Mouse (Mus musculus): ENCODE measurements around the gene Fam213a.

Gene Fam213a

DNA sequence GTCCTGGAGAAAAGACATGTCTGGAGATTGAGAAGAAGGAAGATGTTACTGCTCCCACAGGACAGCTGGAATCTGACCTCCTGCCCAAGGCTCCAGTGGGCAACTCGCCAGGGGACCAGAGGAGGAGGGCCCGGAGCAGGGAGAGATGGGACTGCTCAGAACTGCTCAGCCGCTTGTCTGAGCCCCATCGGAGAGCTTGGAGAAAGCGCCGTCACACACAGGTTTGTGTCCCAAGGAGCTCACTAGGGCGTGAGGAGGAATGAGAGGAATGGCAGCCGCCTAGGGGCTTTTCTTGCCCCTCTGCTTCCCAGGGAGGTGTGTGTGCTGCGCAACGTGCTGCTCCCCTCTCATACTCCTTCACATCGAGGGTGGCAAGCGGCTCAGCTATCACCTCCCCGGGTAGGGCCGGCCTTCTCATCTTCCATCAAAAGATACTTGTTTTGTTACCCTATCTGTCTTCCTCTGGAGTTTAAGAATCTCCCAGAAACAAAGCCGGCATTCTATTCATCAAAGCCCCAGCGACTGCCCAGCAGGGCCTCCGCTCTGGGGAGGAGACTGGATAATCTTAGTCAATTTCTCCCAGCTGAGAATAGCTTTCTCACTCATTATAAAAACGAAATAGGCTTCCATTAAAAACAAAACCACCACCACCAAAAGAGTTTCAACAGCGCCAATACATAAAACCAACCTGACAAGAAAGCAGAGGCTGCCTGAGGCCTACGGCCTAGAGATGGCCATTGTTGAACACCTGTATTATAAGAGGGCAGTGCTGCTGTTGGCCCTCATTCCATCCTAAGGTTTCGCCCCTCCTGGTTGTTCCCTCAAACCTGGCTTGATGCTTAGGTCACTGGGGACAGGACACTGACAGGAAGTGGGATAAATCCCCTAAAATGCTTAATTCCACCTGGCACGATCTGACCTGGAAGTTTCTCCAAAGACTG lies 9.1 kb downstream of the Fam213a start:
- DNase-seq (ENCODE audit: low read depth, low spot score), result peak; percentile 46

DNA sequence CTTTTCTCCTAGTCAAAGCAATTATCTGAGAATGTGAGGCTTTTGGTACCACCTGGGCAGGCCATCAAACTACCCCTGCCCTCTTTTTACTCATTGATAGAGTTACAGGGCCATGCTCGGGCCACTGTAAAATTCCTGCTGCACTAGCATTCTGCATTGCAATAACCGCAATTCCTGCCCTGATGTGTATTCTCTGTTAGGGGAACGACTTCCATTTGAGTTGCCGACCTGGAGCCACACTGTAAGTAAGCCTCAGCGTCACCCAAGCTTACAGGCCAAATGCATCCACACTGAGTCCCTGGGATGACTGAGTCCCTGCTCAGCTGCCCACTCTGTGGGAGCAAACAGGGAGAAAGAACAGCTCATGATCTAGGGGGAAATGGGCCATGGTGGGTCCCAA lies 12.0 kb downstream of the Fam213a start:
- DNase-seq (ENCODE audit: low read depth, low spot score), result no peak

DNA sequence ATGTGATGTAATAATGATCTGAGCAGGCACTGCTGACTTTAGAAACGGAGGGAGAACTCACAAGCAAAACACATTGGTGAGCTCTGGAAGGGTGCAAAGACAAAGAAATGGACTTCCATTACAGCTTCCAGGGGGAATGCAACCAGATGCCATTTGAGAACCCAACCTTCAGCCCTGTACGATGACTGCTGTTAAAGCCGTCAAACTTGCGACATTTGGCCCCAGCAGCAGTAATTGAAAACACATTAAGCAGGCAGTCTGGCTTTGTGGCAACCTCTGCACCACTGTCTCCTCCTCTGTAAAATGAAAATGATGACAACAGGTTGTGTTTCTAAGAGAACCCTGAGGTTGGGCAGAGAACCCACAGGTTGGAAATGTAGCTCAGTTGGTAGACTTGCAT lies 12.8 kb downstream of the Fam213a start:
- DNase-seq (ENCODE audit: low read depth, low spot score), result no peak

DNA sequence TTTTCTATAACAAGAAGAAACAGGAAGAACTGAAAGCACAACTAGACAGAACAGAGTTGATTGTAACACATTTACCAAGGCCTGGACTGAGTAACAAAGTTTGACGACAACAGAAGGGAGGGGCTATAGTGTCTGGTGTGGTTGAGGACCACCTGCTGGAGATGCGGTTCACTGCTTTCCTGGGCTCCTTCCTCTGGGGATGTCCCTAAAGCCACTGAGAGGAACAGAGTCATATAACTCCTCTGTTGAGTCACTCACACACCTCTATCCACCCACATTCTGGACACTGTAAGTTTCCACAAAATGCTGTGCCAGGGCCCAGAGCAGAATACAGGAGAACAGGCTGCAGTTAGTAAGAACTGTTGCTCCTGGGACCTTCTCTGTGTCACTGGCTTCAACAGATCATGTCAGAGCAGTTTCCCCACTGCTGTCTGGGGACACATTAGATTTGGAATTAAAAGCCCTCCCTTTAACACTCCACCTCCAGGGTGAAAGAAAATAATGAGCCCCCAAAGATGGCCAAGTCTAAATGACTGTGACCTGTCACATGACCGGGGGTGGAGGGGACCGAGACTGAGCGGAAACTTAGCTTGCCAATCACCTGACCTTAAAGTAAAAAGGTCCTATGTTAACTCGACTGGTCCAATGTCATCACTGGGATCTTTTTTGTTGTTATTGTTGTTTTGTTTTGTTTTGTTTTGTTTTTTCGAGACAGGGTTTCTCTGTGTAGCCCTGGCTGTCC lies 13.5 kb downstream of the Fam213a start:
- DNase-seq (ENCODE audit: low read depth, low spot score), result no peak

DNA sequence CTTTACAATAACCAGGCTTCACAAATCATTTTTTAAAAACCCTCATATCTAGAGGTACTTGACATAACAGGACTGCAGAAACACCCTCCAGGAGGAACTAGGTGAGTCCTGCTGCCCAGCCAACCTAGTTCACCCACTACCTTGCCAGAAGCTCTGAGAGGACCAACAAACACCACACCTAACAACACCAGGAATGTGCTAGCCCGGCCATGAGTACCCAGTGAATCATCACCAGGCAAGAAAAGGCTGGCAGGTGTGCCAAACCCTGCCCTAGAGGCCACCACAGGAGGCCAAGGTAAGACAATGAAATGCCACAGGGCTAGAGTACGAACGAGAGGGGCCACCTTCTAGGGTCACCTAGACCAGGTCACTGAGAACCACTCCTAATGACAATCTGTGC lies 17.4 kb downstream of the Fam213a start:
- no peak for DNase-seq (ENCODE audit: low read depth, low spot score)

DNA sequence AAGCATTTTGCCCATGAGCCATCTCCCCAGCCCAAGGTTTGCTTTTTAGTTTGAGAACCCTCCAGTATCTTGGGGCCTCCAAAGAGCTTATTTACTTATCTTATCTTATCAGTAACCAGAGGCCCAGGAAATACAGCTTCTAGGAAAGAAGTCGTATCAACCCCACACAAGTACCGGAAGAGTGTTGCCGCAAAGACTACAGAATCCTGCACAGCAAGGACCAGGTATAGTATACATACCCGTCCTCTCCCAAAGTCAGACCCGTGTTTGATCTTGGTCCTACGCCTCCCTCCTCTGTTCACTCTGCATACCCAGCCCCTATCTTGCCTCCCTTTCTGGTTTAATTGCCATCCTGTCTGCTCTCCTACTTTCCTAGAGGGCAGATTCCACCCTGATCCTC lies 21.1 kb downstream of the Fam213a start:
- no peak for DNase-seq (ENCODE audit: low read depth, low spot score)

DNA sequence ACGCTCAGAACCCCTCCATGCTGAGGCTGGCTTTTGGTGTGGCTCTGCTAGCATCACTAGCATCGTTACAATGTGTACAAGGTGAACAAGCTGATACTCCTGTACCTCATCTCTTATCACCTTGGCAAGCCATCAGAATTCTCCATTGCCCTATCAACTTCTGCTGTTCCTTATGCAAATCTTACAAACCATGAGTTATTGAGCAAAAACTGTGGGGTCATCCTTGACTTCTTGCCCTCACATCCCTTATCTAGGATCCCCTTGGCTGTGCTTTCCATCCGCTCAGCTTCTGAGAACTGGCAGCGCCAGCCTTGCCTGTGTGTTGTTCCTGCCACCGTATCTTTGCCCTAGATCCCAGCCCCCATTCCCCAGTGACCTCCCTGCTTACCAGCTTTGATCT lies 24.8 kb downstream of the Fam213a start:
- no peak for DNase-seq (ENCODE audit: low read depth, low spot score)

DNA sequence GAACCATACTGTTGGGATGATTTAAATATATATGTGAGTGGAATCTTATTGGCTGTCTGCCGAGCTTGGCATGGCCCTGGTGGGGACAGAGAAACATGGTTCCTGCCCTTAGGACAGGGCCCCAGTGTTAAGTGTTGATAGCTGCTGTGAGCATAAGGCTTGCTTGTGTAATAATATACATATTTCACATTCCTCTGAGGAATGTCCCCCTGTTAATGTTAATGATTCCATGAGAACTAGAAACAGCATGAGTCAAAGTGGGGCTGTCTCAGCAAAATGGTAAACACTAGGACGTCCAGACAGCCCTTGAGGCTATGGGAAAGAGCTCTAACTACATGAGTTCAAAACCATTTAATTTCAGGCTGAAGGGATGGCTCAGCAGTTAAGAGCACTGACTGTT lies 26.4 kb downstream of the Fam213a start:
- no peak for DNase-seq (ENCODE audit: low read depth, low spot score)

DNA sequence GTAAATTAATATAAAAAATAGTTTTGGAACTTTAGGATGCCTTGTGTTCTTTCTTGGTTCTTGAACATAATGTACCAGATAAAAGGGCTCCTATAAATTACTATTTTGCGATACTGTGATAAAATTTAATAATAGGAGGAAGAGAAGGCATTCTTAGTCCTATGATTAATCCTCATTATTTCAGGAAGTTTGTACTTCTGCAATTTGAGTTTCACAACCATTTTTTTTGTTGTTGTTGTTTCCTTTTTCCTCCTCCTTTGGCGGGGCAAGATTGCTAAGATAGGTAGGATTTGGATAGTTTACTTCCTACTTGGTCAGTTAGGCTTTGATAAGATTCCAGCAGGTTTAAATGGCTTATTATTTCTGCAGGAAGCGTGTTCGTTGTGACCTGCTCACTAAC lies 28.0 kb downstream of the Fam213a start:
- DNase-seq (ENCODE audit: low read depth, low spot score), result no peak

DNA sequence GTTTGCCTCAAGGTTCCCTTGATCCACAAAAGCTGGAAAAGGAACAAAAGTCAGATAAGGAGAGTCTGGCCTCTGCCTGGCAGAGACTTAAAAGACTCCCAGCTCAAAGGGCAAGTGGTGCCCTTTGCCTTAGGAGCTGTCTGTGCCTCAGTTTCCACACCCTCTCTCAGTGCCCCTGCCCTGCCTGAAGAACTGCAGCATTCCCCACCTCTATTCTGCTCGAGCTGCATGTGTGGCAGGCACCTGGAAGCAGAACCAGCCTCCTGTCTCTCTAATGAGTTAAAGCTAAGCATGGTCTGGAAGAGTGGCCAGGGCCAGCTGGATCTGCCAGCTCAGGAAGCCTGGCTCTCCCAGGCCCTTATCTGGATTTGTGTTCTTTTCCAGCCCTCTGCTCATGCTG lies 33.9 kb downstream of the Fam213a start:
- DNase-seq (ENCODE audit: low read depth, low spot score), result no peak

DNA sequence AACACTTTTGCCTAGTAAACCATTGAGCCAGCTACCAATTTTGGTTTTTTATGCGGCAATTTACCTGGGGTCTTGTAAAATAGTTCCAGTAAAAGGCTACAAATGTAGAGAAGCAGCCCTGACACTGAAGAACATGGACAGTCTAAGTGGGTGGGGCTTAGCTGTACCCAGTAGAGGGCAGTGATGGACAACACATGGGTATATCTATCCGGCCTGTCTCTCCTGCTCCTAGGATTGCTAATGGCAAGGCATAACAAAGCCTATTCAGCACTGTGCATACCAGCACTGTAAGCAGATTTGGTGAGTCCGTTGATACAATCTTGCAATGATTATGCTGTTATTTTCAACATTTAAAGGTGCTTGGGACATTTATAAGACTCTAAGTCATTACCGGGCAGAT lies 34.6 kb downstream of the Fam213a start:
- no peak for DNase-seq (ENCODE audit: low read depth, low spot score)

DNA sequence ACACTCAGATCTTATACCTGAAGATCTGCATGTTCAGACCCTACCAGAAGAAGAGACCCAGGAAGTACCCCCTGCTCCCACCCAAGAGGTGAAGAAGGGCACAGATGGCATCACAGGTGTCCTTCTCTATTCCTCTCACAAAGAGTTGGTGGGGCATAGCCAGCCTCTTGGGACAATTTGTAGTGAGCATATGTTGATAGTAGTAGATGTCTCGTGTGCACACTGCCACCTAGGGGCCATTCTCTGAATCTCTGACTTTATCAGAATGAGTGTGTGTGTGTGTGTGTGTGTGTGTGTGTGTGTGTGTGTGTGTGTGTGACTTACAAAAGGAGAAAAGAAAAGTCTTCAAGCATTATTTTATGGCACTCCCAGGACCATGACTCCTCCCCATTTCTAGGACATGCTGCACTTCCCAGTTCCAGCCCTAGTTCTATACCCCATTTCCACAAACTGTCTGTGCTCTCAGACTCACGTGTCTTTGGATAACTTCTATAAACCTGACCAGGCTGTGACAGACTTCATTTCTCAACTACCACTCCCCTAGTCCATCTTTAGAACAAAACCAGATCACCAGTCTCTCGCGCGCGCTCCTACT lies 38.4 kb downstream of the Fam213a start:
- DNase-seq (ENCODE audit: low read depth, low spot score), result peak; percentile 80

DNA sequence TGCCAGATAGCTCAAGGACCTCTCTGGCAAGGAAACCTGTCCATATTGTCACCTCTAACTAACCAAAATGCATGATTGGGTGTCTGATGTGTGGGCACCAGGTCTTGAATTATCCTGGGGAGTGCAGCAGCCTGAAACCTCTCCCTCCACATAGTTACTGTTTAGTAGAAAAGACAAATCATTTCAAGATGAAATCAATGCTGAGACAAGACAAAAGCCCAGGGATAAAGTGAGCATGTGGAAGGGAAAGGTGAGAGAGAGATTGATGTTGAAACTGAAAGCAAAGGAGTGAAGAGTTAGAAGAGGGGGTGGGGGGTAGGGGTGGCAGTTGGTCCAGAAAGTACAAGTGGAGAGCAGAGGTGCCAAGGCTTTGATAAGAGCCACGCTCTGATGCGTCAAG lies 45.5 kb downstream of the Fam213a start:
- no peak for DNase-seq (ENCODE audit: low read depth, low spot score)

DNA sequence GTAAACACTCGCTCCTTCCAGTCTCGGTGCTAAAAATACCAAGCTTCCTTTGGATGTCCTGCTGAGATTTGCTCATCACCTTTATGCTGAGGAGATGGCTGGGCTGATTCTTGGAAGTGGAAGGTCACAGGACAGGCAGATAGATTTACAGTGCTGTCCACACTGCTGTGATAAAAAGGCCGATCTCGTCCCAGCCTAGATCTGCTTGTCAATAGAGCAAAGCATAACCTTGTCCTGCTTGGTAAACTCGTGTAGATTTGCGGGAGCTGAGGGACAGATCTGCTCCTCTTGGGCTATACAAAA lies 46.0 kb downstream of the Fam213a start:
- no peak for DNase-seq (ENCODE audit: low read depth, low spot score)

DNA sequence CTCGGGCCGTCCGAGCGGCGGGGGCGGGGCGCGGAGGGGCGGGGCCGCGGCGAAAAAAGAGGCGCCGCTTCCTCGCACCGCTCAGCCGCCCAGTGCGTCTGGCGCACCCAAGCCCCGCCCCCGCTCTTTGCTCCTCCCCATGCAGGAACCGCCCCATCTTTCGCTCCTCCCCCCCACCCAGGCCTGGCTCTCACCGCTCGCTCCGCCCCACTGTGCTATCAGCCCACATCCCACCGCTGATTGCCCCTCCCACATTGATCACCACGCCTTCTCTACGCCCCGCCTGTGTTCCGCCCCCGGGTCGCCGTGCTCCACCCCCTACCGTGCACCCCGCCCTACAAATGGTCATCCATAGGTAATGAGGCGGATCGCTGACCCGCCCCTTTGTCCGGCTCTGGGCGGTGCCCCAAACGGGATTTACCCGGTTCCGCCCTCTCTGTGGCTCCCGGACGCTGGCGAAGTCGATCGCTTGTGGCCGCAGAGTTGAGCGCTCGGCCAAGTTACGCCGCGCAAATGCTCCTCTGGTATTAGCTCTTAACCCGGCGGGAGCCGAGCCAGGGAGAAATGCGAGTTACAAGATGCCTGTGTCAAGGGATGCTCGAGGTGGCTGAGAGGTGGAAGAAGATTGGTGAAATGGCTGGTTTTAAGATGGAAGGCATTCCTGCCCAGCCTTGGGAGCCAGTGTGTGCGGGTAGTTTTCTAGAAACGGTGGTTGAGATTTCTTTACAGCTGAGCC lies 46.6 kb downstream of the Fam213a start:
- peak; percentile 98 for DNase-seq (ENCODE audit: low read depth, low spot score)

DNA sequence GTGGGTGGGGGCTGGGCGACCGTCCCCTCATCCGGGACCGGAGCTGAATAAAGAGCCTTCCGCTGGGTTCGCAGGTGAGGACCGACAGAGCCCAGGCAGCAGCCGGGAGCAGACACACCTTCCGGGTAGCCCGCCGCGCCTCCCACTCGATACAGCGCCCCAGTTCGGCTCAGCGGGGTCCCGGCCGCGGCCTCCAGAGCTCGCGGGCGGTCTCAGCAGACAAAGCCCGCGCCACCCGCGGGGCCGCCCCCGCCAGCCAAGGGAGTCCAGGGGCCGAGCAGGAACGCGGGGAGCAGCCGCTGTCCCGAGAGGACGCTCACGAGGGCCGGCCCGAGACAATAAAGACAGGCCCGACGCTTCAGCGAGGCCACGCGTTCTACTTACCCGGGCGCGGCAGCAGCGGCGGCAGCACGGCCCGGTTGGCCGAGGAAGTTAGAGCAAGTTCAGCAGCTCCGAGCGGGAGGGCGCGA lies 47.2 kb downstream of the Fam213a start, which contains the start of gene Tspan14:
TSS of gene Tspan14 (minus strand) at position 416 of the 470 bp plus-strand sequence.
- no peak for DNase-seq (ENCODE audit: low read depth, low spot score)

DNA sequence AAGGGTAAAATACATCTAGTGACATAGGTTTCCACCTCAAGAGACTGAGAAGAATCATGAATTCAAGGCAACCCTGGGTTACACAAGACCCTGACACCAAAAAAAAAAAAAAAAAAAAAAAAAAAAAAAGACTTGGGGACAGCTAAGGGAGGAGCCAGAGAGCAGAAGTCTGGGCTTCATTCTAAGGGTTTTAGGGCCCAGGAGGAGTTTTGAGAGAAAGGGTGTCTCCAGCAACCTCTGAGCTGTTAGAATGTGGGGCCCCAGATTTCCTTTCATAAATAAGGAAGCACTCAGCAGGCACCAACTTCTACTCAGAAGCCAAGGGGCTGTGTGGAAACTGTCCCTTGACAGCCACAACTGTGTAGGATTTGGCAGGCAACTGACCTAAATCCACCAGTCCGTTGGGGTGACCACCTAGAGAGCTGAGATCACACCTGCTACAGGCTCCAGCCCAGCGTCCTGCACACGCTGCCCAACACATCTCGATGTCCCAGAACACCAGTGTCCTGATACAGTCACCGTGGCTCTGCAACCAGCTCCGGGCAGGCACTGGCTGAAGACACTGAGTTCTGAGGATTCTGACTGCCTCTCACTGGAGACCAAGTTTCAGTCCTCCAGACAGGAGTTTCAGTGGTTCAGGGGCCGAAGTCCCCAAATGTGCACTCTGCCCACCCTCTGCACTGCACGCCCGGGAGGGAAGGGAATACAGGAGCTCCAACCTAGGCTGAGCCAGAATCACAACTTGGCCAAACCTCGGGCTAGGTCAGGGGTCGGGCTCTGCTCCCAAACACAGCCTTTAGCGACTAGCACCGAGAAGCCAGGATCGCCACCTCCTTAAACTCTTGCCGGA lies 47.9 kb downstream of the Fam213a start:
- DNase-seq (ENCODE audit: low read depth, low spot score), result no peak

DNA sequence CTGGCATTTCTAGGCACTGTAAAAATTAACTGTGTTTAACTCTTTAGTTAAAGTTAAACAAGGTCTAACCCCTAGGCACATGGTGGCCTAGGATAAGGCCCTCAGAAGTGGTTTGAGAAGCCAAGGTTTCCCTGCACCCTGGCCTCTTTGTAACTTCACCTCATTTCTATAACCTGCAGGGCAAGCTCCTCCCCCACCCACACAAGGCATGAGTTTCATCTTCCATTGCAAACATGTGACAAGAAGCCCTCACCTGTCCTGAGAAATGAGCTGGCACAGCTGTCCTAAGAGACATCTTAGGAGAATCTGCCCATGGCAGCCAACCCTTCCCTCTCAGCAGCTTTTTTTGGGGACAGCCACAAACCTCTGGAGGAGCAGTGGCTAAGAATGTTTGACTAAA lies 48.7 kb downstream of the Fam213a start:
- DNase-seq (ENCODE audit: low read depth, low spot score), result no peak

DNA sequence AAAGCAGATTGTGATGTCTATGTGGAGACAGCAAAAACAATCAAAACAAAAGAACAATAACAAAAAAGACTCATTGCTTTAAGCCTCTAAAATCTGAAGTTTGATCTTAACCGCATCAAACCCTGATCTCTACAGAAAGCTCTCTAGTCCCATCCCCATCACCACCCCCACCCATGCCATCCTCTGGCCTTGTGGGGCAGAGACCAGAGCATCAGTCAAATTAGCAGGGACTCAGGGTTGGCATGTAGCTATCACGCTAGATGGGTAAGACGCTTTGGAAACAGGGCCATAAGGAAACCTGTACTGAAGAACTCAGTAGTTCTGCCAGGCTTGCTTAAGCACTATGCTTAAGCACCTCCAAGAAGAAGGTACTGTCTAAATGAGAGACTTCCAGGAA lies 49.4 kb downstream of the Fam213a start:
- DNase-seq (ENCODE audit: low read depth, low spot score), result no peak

DNA sequence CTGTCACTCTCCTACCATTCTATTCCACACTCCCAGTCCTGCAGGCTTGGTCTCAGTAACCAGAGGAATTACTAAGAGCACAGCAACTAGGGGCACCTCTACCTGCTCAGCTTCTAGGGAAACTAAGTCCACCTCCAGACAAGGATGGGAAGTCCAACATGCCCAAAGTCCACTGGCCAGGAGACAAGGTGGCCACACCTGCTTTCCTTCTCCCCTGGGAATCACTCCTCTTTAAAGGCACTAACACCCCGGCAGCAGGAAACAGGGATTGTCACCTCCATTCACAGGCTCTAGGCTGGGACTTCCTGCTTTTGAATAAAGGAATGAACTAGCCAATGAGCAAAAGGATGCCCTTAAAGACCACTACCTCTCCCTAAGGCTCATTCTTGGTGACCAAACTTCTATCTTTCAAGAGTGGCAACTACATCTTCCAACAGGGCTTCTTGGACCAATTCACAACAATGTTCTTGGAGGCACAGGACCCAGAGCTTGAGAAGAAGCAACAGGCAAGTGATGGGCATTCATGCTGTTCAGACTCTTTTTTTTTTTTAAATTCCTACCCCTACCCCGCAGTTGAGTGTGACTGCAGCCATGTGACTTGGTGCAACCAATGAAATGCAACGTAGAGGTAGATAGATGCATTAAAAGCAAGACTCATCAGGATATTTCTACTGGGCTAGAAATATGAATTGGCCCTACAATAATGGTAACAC lies 49.9 kb downstream of the Fam213a start:
- DNase-seq (ENCODE audit: low read depth, low spot score), result no peak

Measured in ZHBTc4 (cell line).